Mouse (Mus musculus) lung, adult 2 months (tissue): ENCODE data around the gene Gstt2.

Source experiments
- CTCF ChIP-seq: fragments of 200-500 bp; IDR thresholded peaks from 2 replicates; pipeline ENCODE4 v1.5.1; 2011; ENCODE audit warnings: mild to moderate bottlenecking, low read length, control low read depth; ENCODE audit not compliant: insufficient read depth
- POLR2A ChIP-seq: fragments of 200-500 bp; IDR thresholded peaks from 2 replicates; pipeline ENCODE4 v1.6.1; 2011; ENCODE audit warnings: low read depth, mild to moderate bottlenecking, control low read depth, low read length, borderline replicate concordance; ENCODE audit errors: extremely low read depth

GRCm38 (mm10) chr10:75852539-75853125, 15.4 kb upstream of the Gstt2 start:
- no peak for TF ChIP-seq POLR2A
- TF ChIP-seq CTCF, result no peak
